Mouse (Mus musculus): Measurements from ENCODE around the gene Tuba3a. TPM values are rescaled to one million over a fixed set of nuclear protein-coding genes. Genes with fewer than 3 reads are reported as not detected.

Gene Tuba3a
- polyA plus RNA-seq (2014; fragmentation: Illumina TruSeq; extraction: RNeasy Lipid Tissue Mini Kit (QIAGEN cat#74804); ENCODE audit: low read depth, low replicate concordance) = not detected

GRCm38 (mm10) chr6:125285890-125286289 lies at the start of gene Tuba3a:
Tuba3a (minus strand) TSS chr6:125286042.

GRCm38 (mm10) chr6:125320323-125320722 lies 34.5 kb upstream of the Tuba3a start, which contains the start of gene Scnn1a:
Scnn1a (plus strand) TSS chr6:125320659.

GRCm38 (mm10) chr6:125313546-125314230 lies 27.8 kb upstream of the Tuba3a start, which contains the start of gene Ltbr:
Ltbr (minus strand) TSS chr6:125313885.

GRCm38 (mm10) chr6:125236782-125237181 lies 49.1 kb downstream of the Tuba3a start, which contains the start of gene Cd27:
Cd27 (minus strand) TSS chr6:125237010.

GRCm38 (mm10) chr6:125231117-125232044 lies 54.5 kb downstream of the Tuba3a start, which contains the start of gene Tapbpl:
Tapbpl (minus strand) TSS chr6:125231860.

Other genes with a start within 250 kb of the Tuba3a start
- 8.7 TPM for gene Ing4, start 246.3 kb downstream of the Tuba3a start, polyA plus RNA-seq (2014; fragmentation: Illumina TruSeq; extraction: RNeasy Lipid Tissue Mini Kit (QIAGEN cat#74804); ENCODE audit: low read depth, low replicate concordance)
- gene Acrbp, start 236.4 kb downstream of the Tuba3a start, polyA plus RNA-seq (2014; fragmentation: Illumina TruSeq; extraction: RNeasy Lipid Tissue Mini Kit (QIAGEN cat#74804); ENCODE audit: low read depth, low replicate concordance) = 0.53 TPM
- not detected for gene Lpar5, start 218.1 kb downstream of the Tuba3a start, polyA plus RNA-seq (2014; fragmentation: Illumina TruSeq; extraction: RNeasy Lipid Tissue Mini Kit (QIAGEN cat#74804); ENCODE audit: low read depth, low replicate concordance)
- gene Chd4, start 190.1 kb downstream of the Tuba3a start, polyA plus RNA-seq (2014; fragmentation: Illumina TruSeq; extraction: RNeasy Lipid Tissue Mini Kit (QIAGEN cat#74804); ENCODE audit: low read depth, low replicate concordance) = 59.2 TPM
- 1.3 TPM for gene Nop2, start 154.1 kb downstream of the Tuba3a start, polyA plus RNA-seq (2014; fragmentation: Illumina TruSeq; extraction: RNeasy Lipid Tissue Mini Kit (QIAGEN cat#74804); ENCODE audit: low read depth, low replicate concordance)
- gene Iffo1, start 140.8 kb downstream of the Tuba3a start, polyA plus RNA-seq (2014; fragmentation: Illumina TruSeq; extraction: RNeasy Lipid Tissue Mini Kit (QIAGEN cat#74804); ENCODE audit: low read depth, low replicate concordance) = 3.1 TPM
- gene Gapdh, start 119.6 kb downstream of the Tuba3a start, polyA plus RNA-seq (2014; fragmentation: Illumina TruSeq; extraction: RNeasy Lipid Tissue Mini Kit (QIAGEN cat#74804); ENCODE audit: low read depth, low replicate concordance) = 156 TPM
- 0.28 TPM for gene Ncapd2, start 94.3 kb downstream of the Tuba3a start, polyA plus RNA-seq (2014; fragmentation: Illumina TruSeq; extraction: RNeasy Lipid Tissue Mini Kit (QIAGEN cat#74804); ENCODE audit: low read depth, low replicate concordance)
- gene Mrpl51, start 94.2 kb downstream of the Tuba3a start, polyA plus RNA-seq (2014; fragmentation: Illumina TruSeq; extraction: RNeasy Lipid Tissue Mini Kit (QIAGEN cat#74804); ENCODE audit: low read depth, low replicate concordance) = 159 TPM
- gene Vamp1, start 70.5 kb downstream of the Tuba3a start, polyA plus RNA-seq (2014; fragmentation: Illumina TruSeq; extraction: RNeasy Lipid Tissue Mini Kit (QIAGEN cat#74804); ENCODE audit: low read depth, low replicate concordance) = 5.0 TPM
- gene Tapbpl, start 54.2 kb downstream of the Tuba3a start, polyA plus RNA-seq (2014; fragmentation: Illumina TruSeq; extraction: RNeasy Lipid Tissue Mini Kit (QIAGEN cat#74804); ENCODE audit: low read depth, low replicate concordance) = 1.3 TPM
- gene Cd27, start 49.0 kb downstream of the Tuba3a start, polyA plus RNA-seq (2014; fragmentation: Illumina TruSeq; extraction: RNeasy Lipid Tissue Mini Kit (QIAGEN cat#74804); ENCODE audit: low read depth, low replicate concordance) = not detected
- gene Ltbr, start 27.8 kb upstream of the Tuba3a start, polyA plus RNA-seq (2014; fragmentation: Illumina TruSeq; extraction: RNeasy Lipid Tissue Mini Kit (QIAGEN cat#74804); ENCODE audit: low read depth, low replicate concordance) = 0.89 TPM
- 16.7 TPM for gene Scnn1a, start 34.6 kb upstream of the Tuba3a start, polyA plus RNA-seq (2014; fragmentation: Illumina TruSeq; extraction: RNeasy Lipid Tissue Mini Kit (QIAGEN cat#74804); ENCODE audit: low read depth, low replicate concordance)
- 4.6 TPM for gene Tnfrsf1a, start 63.3 kb upstream of the Tuba3a start, polyA plus RNA-seq (2014; fragmentation: Illumina TruSeq; extraction: RNeasy Lipid Tissue Mini Kit (QIAGEN cat#74804); ENCODE audit: low read depth, low replicate concordance)
- gene Plekhg6, start 94.8 kb upstream of the Tuba3a start, polyA plus RNA-seq (2014; fragmentation: Illumina TruSeq; extraction: RNeasy Lipid Tissue Mini Kit (QIAGEN cat#74804); ENCODE audit: low read depth, low replicate concordance) = not detected
- 144 TPM for gene Cd9, start 208.7 kb upstream of the Tuba3a start, polyA plus RNA-seq (2014; fragmentation: Illumina TruSeq; extraction: RNeasy Lipid Tissue Mini Kit (QIAGEN cat#74804); ENCODE audit: low read depth, low replicate concordance)

All from kidney, adult 10 weeks (tissue).